Mouse (Mus musculus): ENCODE measurements at regions not wholly inside any gene's neighbourhood (a gene's known extent, or its start where the extent isn't known, plus 50 kb on each side); places are given as distances from the start of the nearest gene placed in this dataset.

DNA sequence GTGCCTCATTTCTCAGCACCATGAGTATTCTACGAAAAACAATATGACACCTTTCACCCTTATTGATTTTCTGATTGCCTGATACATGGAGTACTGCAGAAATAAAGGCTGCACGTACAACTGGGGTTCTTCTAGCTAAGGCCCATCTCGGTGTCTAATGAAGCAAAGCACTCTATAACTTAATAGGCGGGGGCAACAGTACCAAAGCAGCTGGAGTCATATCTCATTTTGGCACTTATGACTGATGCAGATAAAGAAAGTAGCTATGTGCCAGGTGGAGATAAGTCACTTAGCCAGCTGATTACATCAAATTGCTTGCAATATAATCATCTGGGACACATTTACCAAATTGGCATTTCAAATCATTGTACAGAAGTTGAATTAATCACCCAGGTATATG is 73.0 kb upstream of the Lin7a start:
- no peak for ATAC-seq (ENCODE audit: low TSS enrichment)

DNA sequence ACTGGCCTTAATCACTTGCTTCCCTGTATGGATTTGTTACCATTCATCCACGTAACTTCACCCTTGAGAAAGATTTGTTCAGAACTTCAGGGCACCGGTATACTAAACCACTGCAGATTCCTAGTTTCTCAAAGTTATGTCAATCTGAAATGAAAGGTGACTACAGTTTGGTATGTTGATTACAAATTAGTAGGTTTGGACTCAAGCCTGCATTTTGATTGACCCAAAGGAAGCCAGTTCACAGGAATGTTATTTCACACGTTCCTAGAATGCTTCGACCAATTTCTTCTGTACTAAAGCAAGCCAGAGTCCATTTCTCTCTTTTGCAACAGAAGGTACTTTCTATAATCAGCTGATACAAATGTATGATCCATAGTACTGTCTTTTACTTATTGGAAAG is 70.4 kb upstream of the Lin7a start:
- no peak for ATAC-seq (ENCODE audit: low TSS enrichment)

GRCm38 (mm10) chr10:107205085-107205717 is 66.3 kb upstream of the Lin7a start:
- peak; percentile 45 for ATAC-seq (ENCODE audit: low TSS enrichment)

DNA sequence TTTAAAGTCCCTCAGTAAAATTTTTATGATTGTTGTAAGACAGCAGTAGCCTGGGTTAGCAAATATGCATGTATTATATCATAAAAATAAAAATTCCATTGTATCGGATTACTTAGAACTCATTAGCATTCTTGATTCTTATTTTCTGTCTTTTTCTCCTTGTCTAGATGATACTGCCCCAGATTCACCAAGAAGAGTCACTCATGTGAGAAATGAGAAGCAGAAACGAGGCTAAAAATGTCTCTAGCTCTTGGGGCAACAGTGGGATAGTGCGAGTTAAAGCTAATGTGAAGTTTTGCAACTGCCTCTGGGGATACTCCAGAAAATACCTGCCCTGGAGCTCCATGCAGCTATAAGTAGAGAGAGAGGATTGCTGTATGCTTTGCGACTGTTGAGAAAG is 61.6 kb upstream of the Lin7a start:
- peak; percentile 51; the same call in 1 of the 2 replicates for ATAC-seq (ENCODE audit: low TSS enrichment)

DNA sequence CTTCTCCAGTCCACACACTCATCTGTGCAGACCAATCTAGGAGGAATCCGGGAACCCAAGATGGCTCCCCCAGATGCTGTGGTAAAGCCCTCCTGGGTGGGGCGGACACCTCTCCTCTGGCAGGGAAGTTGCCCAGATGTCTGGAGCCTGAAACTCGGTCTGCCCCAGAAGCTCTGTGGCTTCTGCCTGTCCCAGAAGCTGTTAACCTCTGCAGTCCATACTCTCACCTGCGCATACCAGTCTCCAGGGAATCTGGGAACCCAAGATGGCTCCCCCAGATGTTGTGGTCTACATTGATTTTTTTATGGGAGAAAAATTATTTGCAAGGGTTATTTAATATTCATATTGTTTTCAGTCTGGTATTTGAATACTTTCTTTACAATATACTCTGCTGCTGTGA is 58.4 kb upstream of the Lin7a start:
- no peak for ATAC-seq (ENCODE audit: low TSS enrichment)

DNA sequence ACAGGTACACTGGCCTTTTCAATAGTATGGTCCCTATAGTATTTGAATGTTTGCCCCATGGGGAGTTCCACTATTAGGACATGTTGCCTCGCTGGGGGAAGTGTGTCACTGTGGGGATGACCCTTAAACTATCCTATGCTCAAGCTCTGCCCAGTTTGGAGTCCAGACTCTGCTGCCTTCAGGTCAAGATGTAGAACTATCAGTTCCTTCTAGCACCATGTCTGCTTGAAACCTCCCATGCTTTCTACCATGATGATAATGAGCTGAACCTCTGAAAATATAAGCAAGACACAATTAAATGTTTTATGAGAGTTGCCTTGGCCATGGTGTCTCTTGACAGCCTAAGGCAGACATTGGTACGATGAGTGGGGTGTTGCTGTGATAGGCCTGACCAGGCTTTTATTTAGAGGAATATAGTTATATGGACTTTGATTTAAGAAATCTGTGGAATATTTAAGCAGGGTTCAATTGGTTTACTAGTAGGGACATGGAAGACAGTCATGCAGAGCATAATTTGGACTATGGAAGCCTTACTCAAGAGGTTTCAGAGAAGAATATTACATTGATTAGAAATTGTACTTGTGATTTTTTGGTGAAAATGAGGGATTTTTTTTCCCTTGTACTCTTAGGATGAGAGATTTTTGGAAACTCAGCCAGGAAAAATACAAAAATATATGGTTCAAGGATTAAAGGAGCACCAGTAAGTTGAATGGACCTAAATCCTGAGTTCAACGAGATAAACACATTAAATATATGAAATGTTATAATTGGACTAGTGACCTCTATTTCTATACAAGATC is 57.7 kb upstream of the Lin7a start:
- ATAC-seq (ENCODE audit: low TSS enrichment) = no peak

DNA sequence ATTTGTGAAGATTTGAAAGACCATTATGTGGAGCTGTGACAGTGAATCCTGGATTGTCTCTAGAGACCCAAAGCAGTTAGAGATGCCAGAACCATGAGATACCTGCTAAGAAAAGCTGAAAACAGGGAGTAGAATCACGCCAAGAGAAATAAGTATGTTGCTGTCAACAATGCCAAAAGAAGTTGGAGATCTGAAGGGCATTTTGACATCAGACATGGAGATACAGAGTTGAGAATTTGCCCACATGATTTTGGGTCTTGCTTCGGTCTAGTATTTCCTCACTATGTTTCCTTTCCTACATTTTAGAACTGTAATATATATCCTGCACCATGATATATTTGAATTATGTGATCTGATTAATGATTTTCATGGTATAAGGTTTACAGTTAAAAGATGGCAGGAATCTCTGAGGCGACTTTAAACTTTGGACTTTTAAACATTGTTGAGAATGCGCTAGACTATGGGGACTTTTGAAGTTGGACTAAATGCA is 56.7 kb upstream of the Lin7a start:
- ATAC-seq (ENCODE audit: low TSS enrichment) = no peak

GRCm38 (mm10) chr10:107215611-107216520 is 55.6 kb upstream of the Lin7a start:
- ATAC-seq (ENCODE audit: low TSS enrichment) = no peak

DNA sequence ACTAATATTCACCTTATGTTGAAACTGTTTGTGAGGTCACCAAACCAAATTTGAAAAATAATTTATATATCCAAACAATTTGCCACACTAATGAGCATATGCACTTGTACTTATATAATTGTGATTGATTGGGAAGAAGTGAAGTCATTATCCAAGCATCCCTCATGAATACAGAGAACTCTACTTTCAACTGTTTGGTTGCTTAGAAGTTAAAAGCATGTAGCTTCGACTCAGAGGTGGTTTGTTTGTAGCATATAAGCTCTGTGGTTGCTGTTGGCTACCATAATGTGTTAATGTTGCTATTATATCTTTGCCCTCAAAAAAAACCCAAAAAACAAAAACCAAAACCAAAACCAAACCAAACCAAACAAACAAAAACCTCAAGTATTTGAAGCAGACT is 54.7 kb upstream of the Lin7a start:
- ATAC-seq (ENCODE audit: low TSS enrichment) = no peak

- ATAC-seq (ENCODE audit: low TSS enrichment) = no peak
Observed at GRCm38 (mm10) chr10:107217376-107218235, 53.9 kb upstream of the Lin7a start.

- no peak for ATAC-seq (ENCODE audit: low TSS enrichment)
Observed at GRCm38 (mm10) chr10:107218861-107219430, 52.5 kb upstream of the Lin7a start.

DNA sequence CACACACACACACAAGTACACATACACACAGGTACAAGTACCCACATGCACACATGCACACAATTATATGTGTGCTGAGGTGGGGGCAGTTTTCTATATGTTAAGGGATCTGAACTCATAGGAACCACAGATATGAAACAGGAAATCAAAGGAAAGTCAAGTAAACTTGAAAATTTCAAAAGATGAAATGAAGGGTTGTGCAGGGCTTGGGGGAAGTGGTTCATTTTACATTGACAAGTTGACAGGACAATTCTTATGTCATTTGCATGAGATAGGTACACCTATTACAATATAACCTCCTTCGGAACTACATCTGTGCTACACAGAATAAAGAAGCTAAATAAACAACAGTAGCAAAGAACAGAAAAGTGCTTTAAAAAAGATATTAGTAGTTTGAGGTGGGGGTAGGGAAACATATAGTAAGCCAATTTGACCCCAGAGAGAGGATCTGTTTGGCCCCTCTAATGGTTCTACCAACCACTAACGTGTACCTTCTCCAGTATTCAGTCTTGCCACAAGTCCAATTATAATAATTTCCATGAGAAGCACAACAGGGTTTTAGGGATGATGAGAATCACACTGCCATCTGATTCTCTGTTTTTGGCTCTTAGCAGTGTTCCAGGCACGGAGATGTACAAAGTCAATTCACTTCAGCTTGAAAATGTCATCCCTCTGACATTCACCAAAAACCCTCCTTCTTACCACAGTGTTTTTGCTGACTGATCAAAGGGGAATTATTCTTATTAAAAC is 51.7 kb upstream of the Lin7a start:
- ATAC-seq (ENCODE audit: low TSS enrichment) = no peak

DNA sequence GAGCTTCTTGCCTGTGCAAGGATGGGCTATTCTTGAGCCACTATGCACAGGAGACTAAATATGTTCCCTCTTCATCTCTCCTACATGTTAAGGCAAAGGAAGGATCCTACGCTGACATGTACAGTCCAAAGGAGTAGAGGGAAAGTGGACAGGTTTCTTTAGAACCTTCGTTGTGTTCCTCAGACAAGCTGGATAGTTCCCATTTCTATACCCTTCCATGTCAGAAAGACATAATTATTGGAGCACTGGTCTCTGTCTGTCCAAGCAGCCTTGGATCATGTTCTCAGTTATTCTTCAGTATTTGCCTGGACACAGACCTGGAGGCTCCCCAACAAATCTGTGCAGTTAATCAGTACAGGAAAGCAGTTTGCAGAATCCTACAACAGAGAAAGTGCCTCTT is 51.0 kb upstream of the Lin7a start:
- ATAC-seq (ENCODE audit: low TSS enrichment) = no peak

GRCm38 (mm10) chr10:107221151-107221650 is 50.3 kb upstream of the Lin7a start:
- ATAC-seq (ENCODE audit: low TSS enrichment) = no peak

Data from frontal cortex, adult (tissue).